ENCODE assay signal across 8 mouse cellular contexts in the genomic region with DNA sequence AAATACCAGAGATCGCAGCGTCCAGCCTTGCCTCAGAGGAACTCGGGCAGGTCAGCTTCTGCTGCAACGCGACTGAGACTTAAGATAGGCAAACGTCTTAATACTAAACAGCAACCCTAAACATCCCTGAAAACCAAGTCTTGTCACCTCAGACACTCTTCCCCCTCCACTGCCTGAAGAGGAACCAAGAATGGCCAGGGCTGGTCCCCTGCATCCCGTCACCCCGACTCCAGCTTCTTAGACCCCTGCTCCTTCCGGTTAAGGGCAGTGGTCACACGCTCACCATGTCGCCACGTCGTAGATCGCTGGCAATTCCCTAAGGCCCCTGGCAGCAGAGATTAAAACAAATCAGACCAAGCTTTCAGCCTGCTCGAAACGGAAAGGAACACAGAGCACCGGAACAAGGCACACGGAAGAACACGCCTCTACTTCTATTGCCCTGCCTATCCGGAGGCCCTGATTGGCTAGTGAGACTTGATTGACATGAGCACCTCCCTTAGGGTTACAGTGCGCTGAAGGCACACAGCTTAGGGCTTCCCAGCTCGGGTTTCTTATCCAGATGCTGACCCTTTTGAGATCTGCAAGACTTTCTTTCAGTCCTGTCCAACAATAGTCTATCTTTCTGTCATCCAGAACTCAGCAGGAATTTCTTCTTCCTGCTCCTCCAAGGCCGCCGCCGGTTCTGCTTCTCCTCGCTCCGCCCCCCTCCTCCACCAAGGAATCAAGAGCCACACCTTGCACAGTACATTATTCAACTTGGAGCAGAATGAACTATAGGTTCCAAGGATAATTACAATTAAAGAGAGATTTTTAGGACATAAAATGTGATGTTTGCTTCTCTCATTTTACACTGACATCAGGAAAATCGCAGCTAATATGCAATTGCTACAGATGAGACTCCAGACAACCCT. TPM values are rescaled to one million over a fixed set of nuclear protein-coding genes. Genes with fewer than 3 reads are reported as not detected.
DNase-seq lines count a peak whose midpoint lies in the region; ATAC-seq lines count a peak whose summit lies in the region.

A gene (minus strand): TSS at position 409 of the 911 bp plus-strand sequence.

- peak; percentile 94 for DNase-seq in adipocyte (ENCODE audit: low spot score)
- DNase-seq in embryo, embryonic 10 days (ENCODE audit: low spot score) = peak; percentile 94
- peak; percentile 78 for DNase-seq in gastrocnemius, postnatal 10 days
- DNase-seq in induced T-regulatory cell, adult 2 months (ENCODE audit: low read depth) = peak; percentile 95
- peak; percentile 83 to 94 for DNase-seq in left cerebral cortex, adult 9 months (ENCODE audit: low spot score in 2 of 2)
- peak; percentile 82 for DNase-seq in right cerebral cortex, postnatal 14 days
- peak; percentile 81 to 88 for DNase-seq in urinary bladder, postnatal 36 days (ENCODE audit: low spot score in 2 of 2)

- ATAC-seq in megakaryocyte progenitor cell, adult 5-6 weeks (replicated peaks; ENCODE audit: poor library complexity) = peak; percentile 100

RNA-seq across cellular contexts. Expression of the gene that starts here (rescaled TPM):
- 1 to 10 TPM; 7.7 to 9.7 TPM for total RNA-seq in gastrocnemius, postnatal 10 days (2021)
- total RNA-seq in megakaryocyte progenitor cell, adult 5-6 weeks (2015) = 9.6 and 14.4 TPM in 2 replicates
- 8.9 and 14.4 TPM in 2 replicates for total RNA-seq in megakaryocyte progenitor cell, adult 5-6 weeks (2017)

Comparison
In these comparisons a context has a peak if more than half of its experiments do, and no peak if none do; other contexts are left out.
1. Peak in every context shown above with its lines: DNase-seq and ATAC-seq.